Mouse (Mus musculus) hindbrain, embryonic 10.5 days (tissue): ENCODE data around the gene Ptprg. TPM values are rescaled to one million over a fixed set of nuclear protein-coding genes. Genes with fewer than 3 reads are reported as not detected.

Experiments used
- DNase-seq: peaks from one replicate; pipeline ENCODE4 v3.0.0-alpha.2; 2017; ENCODE audit warnings: low spot score
- H3K27ac ChIP-seq: fragments of 300-500 bp; sonication (generic); 2 replicates; pipeline ENCODE4 v1.5.1; 2016; ENCODE audit warnings: mild to moderate bottlenecking, moderate library complexity
- H3K27me3 ChIP-seq: fragments of 300-500 bp; sonication (generic); 2 replicates; pipeline ENCODE4 v1.6.1; 2016; ENCODE audit warnings: mild to moderate bottlenecking; ENCODE audit not compliant: poor library complexity, insufficient read depth, severe bottlenecking
- H3K36me3 ChIP-seq: fragments of 300-500 bp; sonication (generic); 2 replicates; pipeline ENCODE4 v1.6.1; 2016; ENCODE audit warnings: mild to moderate bottlenecking, moderate library complexity
- H3K4me1 ChIP-seq: fragments of 300-500 bp; sonication (generic); replicated peaks from 2 replicates; pipeline ENCODE4 v1.6.1; 2016; ENCODE audit warnings: mild to moderate bottlenecking
- H3K4me3 ChIP-seq: fragments of 300-500 bp; sonication (generic); 2 replicates; pipeline ENCODE4 v1.5.1; 2016; ENCODE audit warnings: mild to moderate bottlenecking, moderate library complexity
- H3K9me3 ChIP-seq: fragments of 300-500 bp; sonication (generic); 2 replicates; pipeline ENCODE4 v1.6.1; 2016; ENCODE audit warnings: mild to moderate bottlenecking, moderate library complexity
- WGBS: fragments of 180-500 bp; shearing (Covaris S2); methylation state at CpG from one replicate; pipeline ENCODE4 v1.1.7; 2016; 5-methylcytosine and 5-hydroxymethylcytosine counted together
- polyA plus RNA-seq: library from polyadenylated mRNA; unstranded; fragments of >200 nt; fragmentation: Nextera tagmentation; extraction: Ambion mirVana; gene quantifications from 2 replicates; pipeline ENCODE4 v1.2.1, GENCODE M21; 2016

Ptprg gene
- polyA plus RNA-seq, 1 experiment from 2014 or later: 48.9 TPM

- H3K4me3 ChIP-seq: no peak overlapping the region
- H3K9me3 ChIP-seq: no peaks in the 10 kb centered on the region
- no peak overlapping the region for H3K27ac ChIP-seq
- 82% methylated on average over 7 of the region's 7 CpGs for WGBS
- DNase-seq: no peak
- peaks cover 26% of the 10 kb centered on the region for H3K4me1 ChIP-seq
- no peaks in the 10 kb centered on the region for H3K36me3 ChIP-seq
- no peaks in the 10 kb centered on the region for H3K27me3 ChIP-seq
These were observed 313.1 kb downstream of the Ptprg start for GRCm38 (mm10) chr14:11866416-11866815.

- peaks cover 31% of the 10 kb centered on the region for H3K4me1 ChIP-seq
- WGBS: 56% methylated on average over 6 of the region's 6 CpGs
These were observed 315.3 kb downstream of the Ptprg start for GRCm38 (mm10) chr14:11868636-11869035.

GRCm38 (mm10) chr14:11871752-11872344 lies 318.5 kb downstream of the Ptprg start:
- Histone ChIP-seq H3K9me3 (no peaks in the 10 kb centered on the region), H3K27me3 (no peaks in the 10 kb centered on the region), H3K36me3 (no peaks in the 10 kb centered on the region), H3K4me1 (peaks cover 23% of the 10 kb centered on the region), H3K27ac (no peak overlapping the region), H3K4me3 (no peak overlapping the region)
- no peak for DNase-seq
- WGBS: 51% methylated on average over 8 of the region's 8 CpGs

More at GRCm38 (mm10) chr14:11868636-11869035, 315.3 kb downstream of the Ptprg start:
- no peaks in the 10 kb centered on the region for H3K27me3 ChIP-seq
- H3K27ac ChIP-seq: no peak overlapping the region
- no peaks in the 10 kb centered on the region for H3K9me3 ChIP-seq
- H3K36me3 ChIP-seq: no peaks in the 10 kb centered on the region
- no peak overlapping the region for H3K4me3 ChIP-seq
- peak; percentile 10 for DNase-seq

- WGBS: 93% methylated on average over 6 of the region's 6 CpGs
These were observed 320.9 kb downstream of the Ptprg start for GRCm38 (mm10) chr14:11874266-11874665.

GRCm38 (mm10) chr14:11874960-11875889 lies 321.9 kb downstream of the Ptprg start:
- Histone ChIP-seq H3K4me1 (peaks cover 25% of the 10 kb centered on the region), H3K36me3 (no peaks in the 10 kb centered on the region), H3K27ac (no peak overlapping the region), H3K4me3 (no peak overlapping the region), H3K9me3 (no peaks in the 10 kb centered on the region), H3K27me3 (no peaks in the 10 kb centered on the region)
- WGBS: 90% methylated on average over 11 of the region's 11 CpGs
- DNase-seq: no peak

More at GRCm38 (mm10) chr14:11874266-11874665, 320.9 kb downstream of the Ptprg start:
- no peaks in the 10 kb centered on the region for H3K27me3 ChIP-seq
- H3K4me1 ChIP-seq: peaks cover 19% of the 10 kb centered on the region
- H3K9me3 ChIP-seq: no peaks in the 10 kb centered on the region
- H3K4me3 ChIP-seq: no peak overlapping the region
- no peaks in the 10 kb centered on the region for H3K36me3 ChIP-seq
- no peak for DNase-seq
- H3K27ac ChIP-seq: no peak overlapping the region

GRCm38 (mm10) chr14:11881082-11881481 lies 327.8 kb downstream of the Ptprg start:
- Histone ChIP-seq H3K27ac (no peak overlapping the region), H3K27me3 (no peaks in the 10 kb centered on the region), H3K4me3 (no peak overlapping the region), H3K9me3 (no peaks in the 10 kb centered on the region), H3K4me1 (peaks cover 29% of the 10 kb centered on the region), H3K36me3 (no peaks in the 10 kb centered on the region)
- no peak for DNase-seq
- 77% methylated on average over 3 of the region's 3 CpGs for WGBS

GRCm38 (mm10) chr14:11883142-11883921 lies 330.0 kb downstream of the Ptprg start:
- Histone ChIP-seq H3K27ac (no peak overlapping the region), H3K4me3 (no peak overlapping the region), H3K4me1 (peaks cover 29% of the 10 kb centered on the region), H3K9me3 (no peaks in the 10 kb centered on the region), H3K36me3 (no peaks in the 10 kb centered on the region), H3K27me3 (no peaks in the 10 kb centered on the region)
- 27% methylated on average over 10 of the region's 10 CpGs for WGBS
- no peak for DNase-seq

GRCm38 (mm10) chr14:11883995-11884394 lies 330.7 kb downstream of the Ptprg start:
- no peak for DNase-seq
- Histone ChIP-seq H3K36me3 (no peaks in the 10 kb centered on the region), H3K9me3 (no peaks in the 10 kb centered on the region), H3K4me3 (no peak overlapping the region), H3K4me1 (peaks cover 29% of the 10 kb centered on the region), H3K27me3 (no peaks in the 10 kb centered on the region), H3K27ac (no peak overlapping the region)
- 63% methylated on average over 5 of the region's 5 CpGs for WGBS

GRCm38 (mm10) chr14:11886417-11886816 lies 333.1 kb downstream of the Ptprg start:
- Histone ChIP-seq H3K9me3 (no peaks in the 10 kb centered on the region), H3K27ac (no peak overlapping the region), H3K36me3 (no peaks in the 10 kb centered on the region), H3K27me3 (no peaks in the 10 kb centered on the region), H3K4me1 (peaks cover 17% of the 10 kb centered on the region), H3K4me3 (no peak overlapping the region)
- WGBS: 87% methylated on average over 3 of the region's 3 CpGs
- DNase-seq: no peak

GRCm38 (mm10) chr14:11890890-11891289 lies 337.6 kb downstream of the Ptprg start:
- 85% methylated on average over 3 of the region's 3 CpGs for WGBS
- no peaks in the 10 kb centered on the region for H3K9me3 ChIP-seq
- DNase-seq: no peak
- H3K36me3 ChIP-seq: no peaks in the 10 kb centered on the region
- no peaks in the 10 kb centered on the region for H3K27me3 ChIP-seq
- H3K4me1 ChIP-seq: peaks cover 9% of the 10 kb centered on the region
- no peak overlapping the region for H3K4me3 ChIP-seq
- H3K27ac ChIP-seq: no peak overlapping the region

GRCm38 (mm10) chr14:11892621-11893020 lies 339.3 kb downstream of the Ptprg start:
- no peak for DNase-seq
- H3K9me3 ChIP-seq: no peaks in the 10 kb centered on the region
- no peaks in the 10 kb centered on the region for H3K36me3 ChIP-seq
- H3K4me1 ChIP-seq: peaks cover 9% of the 10 kb centered on the region
- WGBS: 43% methylated on average over 9 of the region's 9 CpGs
- no peak overlapping the region for H3K27ac ChIP-seq
- no peak overlapping the region for H3K4me3 ChIP-seq
- H3K27me3 ChIP-seq: no peaks in the 10 kb centered on the region

- Histone ChIP-seq H3K36me3 (no peaks in the 10 kb centered on the region), H3K4me3 (no peak overlapping the region), H3K4me1 (peaks cover 9% of the 10 kb centered on the region), H3K9me3 (no peaks in the 10 kb centered on the region), H3K27me3 (no peaks in the 10 kb centered on the region), H3K27ac (no peak overlapping the region)
- DNase-seq: no peak
- 77% methylated on average over 13 of the region's 13 CpGs for WGBS
These were observed 342.2 kb downstream of the Ptprg start for GRCm38 (mm10) chr14:11895486-11895885.
